Mouse (Mus musculus): ENCODE data around the gene Magi2. TPM values are rescaled to one million over a fixed set of nuclear protein-coding genes. Genes with fewer than 3 reads are reported as not detected.
A peak's percentile ranks its signal among the peaks of the same experiment; 100 is the strongest.

The Magi2 gene
- polyA plus RNA-seq (2015; fragmentation: Nextera tagmentation; extraction: Ambion mirVana) = 4.1 and 5.0 TPM in 2 replicates

DNA sequence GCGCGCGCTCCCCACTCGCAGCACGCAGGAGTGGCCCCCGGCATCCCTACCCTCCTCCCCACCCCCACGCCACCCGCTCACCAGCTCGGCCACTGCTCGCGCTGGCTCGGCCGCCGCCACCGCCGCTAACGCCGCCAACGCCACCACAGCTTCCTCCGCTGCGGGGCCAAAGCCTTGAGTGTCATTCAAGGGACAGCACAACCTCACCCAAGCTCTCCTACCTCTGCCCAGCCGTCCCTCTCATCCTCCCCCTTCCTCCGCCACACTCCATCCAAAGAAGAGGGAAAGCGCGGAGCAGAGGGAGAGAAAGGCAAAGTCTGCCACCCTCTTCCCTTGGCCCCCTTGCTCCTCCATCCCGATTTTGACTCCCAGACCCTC lies at the start of gene Magi2:
Gene Magi2 (plus strand): TSS at position 171 of the 378 bp plus-strand sequence.
- H3K36me3 ChIP-seq = no peaks in the 10 kb centered on the region
- peak within 1 kb of the TSS; percentile 90 for H3K4me2 ChIP-seq
- H3K4me1 ChIP-seq (replicated peaks) = peaks cover 21% of the 10 kb centered on the region
- WGBS = under 1% methylated on average over 23 of the region's 26 CpGs
- H3K9ac ChIP-seq = peak within 1 kb of the TSS; percentile 70
- ATAC-seq (replicated peaks; ENCODE audit: insufficient number of reproducible peaks, insufficient read depth, low FRiP score, low read depth) = no peak; the same call in 1 of the 2 replicates
- peak within 1 kb of the TSS; percentile 77 for H3K4me3 ChIP-seq
- no peaks in the 10 kb centered on the region for H3K9me3 ChIP-seq (replicated peaks)
- H3K27me3 ChIP-seq = no peaks in the 10 kb centered on the region
- H3K27ac ChIP-seq = peak within 1 kb of the TSS; percentile 83

DNA sequence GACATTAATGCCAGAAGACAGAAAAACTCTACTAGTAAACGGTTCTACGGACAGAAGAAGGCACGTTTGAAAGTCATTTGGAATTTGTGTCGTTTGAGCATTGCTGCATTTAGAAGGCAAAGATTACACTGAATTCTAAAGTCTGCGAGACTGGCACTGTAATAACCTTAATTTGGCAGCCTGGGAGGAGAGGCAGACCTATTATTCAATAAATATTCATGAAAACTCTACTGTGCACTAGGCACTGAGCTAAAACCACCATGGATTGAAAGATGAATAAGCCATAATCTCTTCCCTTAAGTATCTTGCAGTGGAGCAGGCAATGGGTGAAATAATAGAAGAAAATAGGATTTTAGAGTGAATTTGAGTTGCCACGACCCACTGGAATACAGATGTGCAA lies 48.2 kb upstream of the Magi2 start:
- H3K4me1 ChIP-seq (replicated peaks) = no peaks in the 10 kb centered on the region
- H3K9me3 ChIP-seq (replicated peaks) = no peaks in the 10 kb centered on the region
- no peaks in the 10 kb centered on the region for H3K36me3 ChIP-seq
- no peak overlapping the region for H3K4me2 ChIP-seq
- WGBS = 72% methylated on average over 6 of the region's 6 CpGs
- no peak overlapping the region for H3K27ac ChIP-seq
- no peak for ATAC-seq (replicated peaks; ENCODE audit: insufficient number of reproducible peaks, insufficient read depth, low FRiP score, low read depth)
- no peak overlapping the region for H3K9ac ChIP-seq
- no peak overlapping the region for H3K4me3 ChIP-seq
- H3K27me3 ChIP-seq = no peaks in the 10 kb centered on the region

DNA sequence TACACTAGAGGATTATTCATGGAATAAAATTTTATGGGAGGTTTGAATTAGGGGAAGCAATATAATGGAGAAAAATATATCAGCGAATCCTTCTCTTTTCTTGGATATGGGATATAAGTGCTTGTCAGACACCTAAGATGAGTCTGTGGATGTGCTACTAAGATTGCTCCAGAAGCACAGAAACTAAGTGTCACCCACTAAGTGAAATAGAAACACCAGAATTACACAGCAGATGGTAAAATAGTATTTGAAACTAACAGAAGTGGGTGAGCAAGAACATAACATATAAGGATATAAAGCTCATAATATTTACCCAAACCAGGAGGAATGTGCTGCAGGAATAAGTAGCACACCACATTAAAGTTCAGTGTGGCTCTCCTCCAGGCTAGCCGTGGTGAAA lies 40.7 kb upstream of the Magi2 start:
- no peak overlapping the region for H3K27ac ChIP-seq
- H3K36me3 ChIP-seq = no peaks in the 10 kb centered on the region
- H3K4me1 ChIP-seq (replicated peaks) = no peaks in the 10 kb centered on the region
- no peak overlapping the region for H3K9ac ChIP-seq
- no peak overlapping the region for H3K4me3 ChIP-seq
- H3K27me3 ChIP-seq = no peaks in the 10 kb centered on the region
- H3K4me2 ChIP-seq = no peak overlapping the region
- no peak for ATAC-seq (replicated peaks; ENCODE audit: insufficient number of reproducible peaks, insufficient read depth, low FRiP score, low read depth)
- no peaks in the 10 kb centered on the region for H3K9me3 ChIP-seq (replicated peaks)
- WGBS = 78% methylated on average over 2 of the region's 2 CpGs

DNA sequence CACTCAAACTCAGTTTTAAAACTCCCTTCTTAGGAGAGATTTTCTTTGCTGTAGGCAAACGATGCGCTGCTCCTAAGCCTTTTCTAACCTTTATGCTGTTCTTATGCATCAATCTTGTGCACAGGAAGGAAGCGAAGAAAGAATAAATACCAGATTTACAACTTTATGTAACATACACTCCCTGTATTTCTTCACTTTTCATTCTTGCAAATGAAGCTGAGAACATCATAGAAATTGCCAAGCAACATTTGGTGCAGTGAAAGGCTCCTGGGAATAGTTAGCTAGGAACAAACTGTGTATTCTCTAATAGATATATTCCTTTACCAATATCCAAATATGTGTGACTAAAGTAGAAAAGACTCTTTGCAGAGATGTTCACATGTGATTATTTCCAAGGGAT lies 15.2 kb upstream of the Magi2 start:
- no peak overlapping the region for H3K4me3 ChIP-seq
- 80% methylated on average over 3 of the region's 3 CpGs for WGBS
- H3K9me3 ChIP-seq (replicated peaks) = no peaks in the 10 kb centered on the region
- no peak overlapping the region for H3K4me2 ChIP-seq
- H3K36me3 ChIP-seq = no peaks in the 10 kb centered on the region
- no peak overlapping the region for H3K9ac ChIP-seq
- H3K27ac ChIP-seq = no peak overlapping the region
- H3K4me1 ChIP-seq (replicated peaks) = no peaks in the 10 kb centered on the region
- no peak for ATAC-seq (replicated peaks; ENCODE audit: insufficient number of reproducible peaks, insufficient read depth, low FRiP score, low read depth)
- no peaks in the 10 kb centered on the region for H3K27me3 ChIP-seq

DNA sequence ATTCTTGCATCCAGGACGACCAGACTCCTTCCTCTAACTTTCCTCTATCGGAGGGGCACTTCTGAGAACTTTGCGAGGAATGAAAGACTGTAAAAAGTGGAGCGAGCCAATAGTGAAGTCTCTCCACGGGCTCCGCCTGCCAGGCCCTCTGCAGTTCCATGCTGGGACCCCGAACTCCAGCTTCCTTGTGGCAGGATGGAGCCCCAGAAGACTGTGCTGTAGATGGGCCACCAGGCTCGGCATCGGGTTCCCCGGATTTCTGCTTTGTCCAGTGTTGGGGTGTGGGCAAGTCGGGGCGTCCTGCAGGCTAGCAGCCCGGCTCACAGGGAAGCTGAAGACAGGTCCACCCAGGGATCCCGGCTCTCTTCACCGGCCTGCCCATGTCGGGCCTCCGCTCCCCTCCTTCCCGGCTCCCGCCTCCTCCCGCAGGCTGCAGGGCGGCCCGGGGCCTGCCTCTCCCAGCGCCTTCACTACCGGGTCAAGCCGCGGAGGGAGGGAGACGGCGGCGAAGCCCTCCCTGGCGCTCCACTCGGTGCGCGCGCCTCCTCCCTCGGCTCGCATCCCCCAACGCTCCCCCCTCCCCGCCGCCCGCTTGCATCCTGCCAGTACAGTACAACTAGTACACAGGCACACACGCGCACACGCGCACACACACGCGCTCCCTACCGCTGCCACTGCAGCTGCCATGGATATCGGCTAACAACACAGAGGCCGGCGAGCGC lies 531 bp upstream of the Magi2 start:
- H3K9me3 ChIP-seq (replicated peaks) = no peaks in the 10 kb centered on the region
- H3K4me1 ChIP-seq (replicated peaks) = peaks cover 21% of the 10 kb centered on the region
- H3K27ac ChIP-seq = peak overlapping the region; percentile 83
- WGBS = under 1% methylated on average over 46 of the region's 51 CpGs
- peak; percentile 94 for ATAC-seq (replicated peaks; ENCODE audit: insufficient number of reproducible peaks, insufficient read depth, low FRiP score, low read depth)
- H3K27me3 ChIP-seq = no peaks in the 10 kb centered on the region
- H3K36me3 ChIP-seq = no peaks in the 10 kb centered on the region
- H3K9ac ChIP-seq = peak overlapping the region; percentile 70
- peak overlapping the region; percentile 77 for H3K4me3 ChIP-seq
- H3K4me2 ChIP-seq = peak overlapping the region; percentile 90

DNA sequence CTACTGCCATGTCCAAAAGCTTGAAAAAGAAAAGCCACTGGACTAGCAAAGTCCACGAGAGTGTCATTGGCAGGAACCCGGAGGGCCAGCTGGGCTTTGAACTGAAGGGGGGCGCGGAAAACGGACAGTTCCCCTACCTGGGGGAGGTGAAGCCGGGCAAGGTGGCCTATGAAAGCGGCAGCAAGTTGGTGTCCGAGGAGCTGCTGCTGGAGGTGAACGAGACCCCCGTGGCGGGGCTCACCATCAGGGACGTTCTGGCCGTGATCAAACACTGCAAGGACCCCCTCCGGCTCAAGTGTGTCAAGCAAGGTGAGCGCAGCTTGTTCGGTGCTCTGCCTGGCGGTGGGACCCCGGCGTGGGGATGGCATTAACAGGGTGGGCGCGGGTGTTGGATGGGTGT lies 445 bp downstream of the Magi2 start:
- ATAC-seq (replicated peaks; ENCODE audit: insufficient number of reproducible peaks, insufficient read depth, low FRiP score, low read depth) = no peak
- Histone ChIP-seq H3K4me3 (peak overlapping the region; percentile 77), H3K27me3 (no peaks in the 10 kb centered on the region), H3K9ac (peak overlapping the region; percentile 70), H3K9me3 (replicated peaks) (no peaks in the 10 kb centered on the region), H3K27ac (peak overlapping the region; percentile 83), H3K36me3 (no peaks in the 10 kb centered on the region), H3K4me1 (replicated peaks) (peaks cover 21% of the 10 kb centered on the region), H3K4me2 (peak overlapping the region; percentile 90)
- WGBS = 2% methylated on average over 21 of the region's 21 CpGs

DNA sequence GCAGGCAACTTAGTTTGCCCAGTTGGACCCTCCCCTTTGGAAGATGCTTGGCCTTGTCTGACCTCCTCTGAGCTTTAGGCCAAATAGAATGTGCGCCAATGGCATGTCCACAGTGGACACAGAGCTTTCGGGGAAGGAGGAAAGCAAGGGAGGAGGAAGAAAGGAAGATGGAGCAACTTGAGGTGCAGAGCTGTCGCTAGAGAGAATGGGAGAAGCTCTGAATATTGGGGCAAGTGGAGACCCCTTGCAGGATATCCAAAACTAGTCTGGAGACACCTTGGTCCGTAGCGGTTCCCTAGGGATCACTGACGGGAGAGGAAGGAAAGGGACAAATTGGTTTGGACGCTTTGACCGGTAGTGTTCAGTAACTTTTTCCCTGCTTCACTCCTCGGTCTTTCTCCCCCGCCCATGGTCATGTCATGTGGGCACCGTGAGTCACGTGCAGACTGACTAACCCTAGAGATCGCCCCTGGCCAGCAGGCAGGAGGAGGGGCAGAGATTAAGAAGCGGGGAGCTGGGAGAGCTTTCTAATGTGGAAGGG lies 1.0 kb downstream of the Magi2 start:
- no peak for ATAC-seq (replicated peaks; ENCODE audit: insufficient number of reproducible peaks, insufficient read depth, low FRiP score, low read depth)
- H3K27ac ChIP-seq = no peak overlapping the region

DNA sequence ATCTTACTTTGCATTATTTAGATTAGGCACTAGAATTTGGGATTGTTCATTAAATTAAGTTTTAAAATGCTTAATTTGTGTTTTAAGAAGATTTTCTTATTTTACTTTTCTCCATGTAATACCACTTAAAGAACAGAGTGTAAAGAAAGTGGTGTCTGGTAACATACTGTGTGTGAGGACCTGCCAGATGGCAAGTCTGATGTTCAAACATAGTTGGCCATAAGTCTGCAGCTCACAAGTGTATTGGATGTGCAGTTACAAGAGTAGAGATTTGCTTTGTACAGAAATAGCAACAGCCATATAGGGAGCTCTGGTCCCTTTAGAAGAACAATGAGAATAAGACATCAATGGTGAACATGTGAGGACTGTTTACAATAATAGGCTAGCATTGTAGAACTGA lies 15.0 kb downstream of the Magi2 start:
- Histone ChIP-seq H3K36me3 (no peaks in the 10 kb centered on the region), H3K9me3 (replicated peaks) (no peaks in the 10 kb centered on the region), H3K4me1 (replicated peaks) (no peaks in the 10 kb centered on the region), H3K4me3 (no peak overlapping the region), H3K9ac (no peak overlapping the region), H3K27me3 (no peaks in the 10 kb centered on the region), H3K4me2 (no peak overlapping the region), H3K27ac (no peak overlapping the region)
- no peak for ATAC-seq (replicated peaks; ENCODE audit: insufficient number of reproducible peaks, insufficient read depth, low FRiP score, low read depth)

More for the DNA sequence above, 1.0 kb downstream of the Magi2 start:
- H3K36me3 ChIP-seq = no peaks in the 10 kb centered on the region
- H3K4me3 ChIP-seq = peak overlapping the region; percentile 77
- peak overlapping the region; percentile 90 for H3K4me2 ChIP-seq
- peak overlapping the region; percentile 70 for H3K9ac ChIP-seq
- WGBS = 0% methylated on average over 14 of the region's 14 CpGs
- peaks cover 21% of the 10 kb centered on the region for H3K4me1 ChIP-seq (replicated peaks)
- H3K9me3 ChIP-seq (replicated peaks) = no peaks in the 10 kb centered on the region
- H3K27me3 ChIP-seq = no peaks in the 10 kb centered on the region

DNA sequence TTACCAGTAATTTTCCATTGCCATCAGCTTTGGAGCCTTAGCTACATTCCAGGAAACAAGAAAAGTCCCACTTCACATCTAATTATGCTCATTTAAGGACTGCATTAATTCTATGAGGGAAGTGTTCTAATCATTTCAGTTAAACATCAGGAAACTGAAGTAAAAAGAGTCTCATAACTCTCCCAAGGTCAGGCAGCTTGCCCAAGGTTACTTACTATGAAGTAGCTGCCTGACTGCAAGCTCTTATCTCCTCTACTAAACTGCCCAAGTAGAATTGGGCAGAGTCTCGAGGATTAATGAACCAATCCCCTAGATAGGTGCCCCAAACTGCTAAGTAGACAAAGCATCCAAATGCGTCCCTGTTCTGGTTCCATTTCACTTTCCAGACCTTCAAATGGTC lies 19.6 kb downstream of the Magi2 start:
- H3K9ac ChIP-seq = no peak overlapping the region
- H3K27ac ChIP-seq = no peak overlapping the region
- no peak for ATAC-seq (replicated peaks; ENCODE audit: insufficient number of reproducible peaks, insufficient read depth, low FRiP score, low read depth)
- no peaks in the 10 kb centered on the region for H3K27me3 ChIP-seq
- no peak overlapping the region for H3K4me3 ChIP-seq
- no peak overlapping the region for H3K4me2 ChIP-seq
- no peaks in the 10 kb centered on the region for H3K36me3 ChIP-seq
- 28% methylated on average over 2 of the region's 2 CpGs for WGBS
- no peaks in the 10 kb centered on the region for H3K4me1 ChIP-seq (replicated peaks)
- no peaks in the 10 kb centered on the region for H3K9me3 ChIP-seq (replicated peaks)

DNA sequence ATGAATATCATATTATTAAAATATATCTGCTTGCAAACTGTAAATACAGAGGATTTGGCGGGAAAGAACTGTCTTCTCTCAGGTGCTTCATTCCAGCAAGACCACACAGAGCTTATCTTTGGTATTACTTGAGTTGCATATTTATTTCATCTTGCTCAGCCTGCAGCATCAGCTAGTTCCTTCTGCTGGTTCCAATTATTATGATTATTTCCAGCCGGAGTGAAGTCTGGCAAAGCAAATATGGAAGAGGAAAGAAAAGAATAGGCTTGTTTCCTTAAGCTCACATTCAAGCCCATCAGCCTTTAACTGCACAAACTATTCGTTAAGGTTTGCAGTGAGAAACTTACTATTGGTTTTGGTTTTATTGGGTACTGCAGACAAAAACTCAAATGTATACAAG lies 20.4 kb downstream of the Magi2 start:
- ATAC-seq (replicated peaks; ENCODE audit: insufficient number of reproducible peaks, insufficient read depth, low FRiP score, low read depth) = no peak
- Histone ChIP-seq H3K4me3 (no peak overlapping the region), H3K4me2 (no peak overlapping the region), H3K4me1 (replicated peaks) (no peaks in the 10 kb centered on the region), H3K27me3 (no peaks in the 10 kb centered on the region), H3K9ac (no peak overlapping the region), H3K27ac (no peak overlapping the region), H3K36me3 (no peaks in the 10 kb centered on the region), H3K9me3 (replicated peaks) (no peaks in the 10 kb centered on the region)
- WGBS = 69% methylated on average over 3 of the region's 3 CpGs

DNA sequence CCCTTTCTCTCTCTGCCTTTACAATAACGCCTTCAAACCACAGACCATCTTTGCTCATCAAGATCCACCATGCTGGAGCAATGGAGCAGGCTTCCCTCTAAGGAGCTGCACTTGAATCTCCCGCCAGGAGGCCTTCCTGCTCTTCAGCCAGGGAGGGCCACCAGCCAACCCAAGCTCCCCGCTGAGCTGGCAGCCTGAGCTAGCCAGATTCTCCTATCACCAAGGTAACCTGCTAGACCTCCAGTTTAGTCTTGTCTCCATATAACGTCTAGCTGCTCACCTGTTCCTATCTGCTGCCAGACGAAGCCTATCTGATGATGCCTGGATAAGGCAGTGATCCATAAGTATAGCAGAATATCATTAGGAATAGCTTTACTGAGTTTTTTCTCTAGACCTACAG lies 36.0 kb downstream of the Magi2 start:
- WGBS = 46% methylated on average over 5 of the region's 5 CpGs
- H3K27ac ChIP-seq = no peak overlapping the region
- H3K27me3 ChIP-seq = no peaks in the 10 kb centered on the region
- no peak overlapping the region for H3K4me2 ChIP-seq
- no peak overlapping the region for H3K4me3 ChIP-seq
- no peak for ATAC-seq (replicated peaks; ENCODE audit: insufficient number of reproducible peaks, insufficient read depth, low FRiP score, low read depth)
- no peaks in the 10 kb centered on the region for H3K4me1 ChIP-seq (replicated peaks)
- no peak overlapping the region for H3K9ac ChIP-seq
- no peaks in the 10 kb centered on the region for H3K9me3 ChIP-seq (replicated peaks)
- no peaks in the 10 kb centered on the region for H3K36me3 ChIP-seq

DNA sequence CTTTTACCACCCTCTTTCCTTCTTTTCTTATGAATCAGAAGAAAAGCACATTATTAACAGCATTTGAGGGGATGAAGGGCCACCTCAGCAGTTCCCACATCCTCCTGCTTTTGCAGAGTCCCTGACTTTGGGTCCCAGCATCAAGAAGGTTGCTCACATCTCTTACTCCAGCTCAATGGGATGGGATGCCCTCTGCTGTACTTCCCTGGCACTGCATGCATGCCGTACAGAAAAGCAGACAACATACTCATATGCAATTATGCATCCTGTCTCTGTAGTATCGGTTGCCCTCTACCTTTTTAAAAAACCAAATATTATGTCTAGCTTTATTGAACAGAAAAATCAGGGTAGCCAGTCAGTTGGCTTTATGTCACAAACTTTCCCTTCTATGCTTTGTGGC lies 37.8 kb downstream of the Magi2 start:
- H3K36me3 ChIP-seq = no peaks in the 10 kb centered on the region
- 71% methylated on average over 2 of the region's 2 CpGs for WGBS
- H3K27me3 ChIP-seq = no peaks in the 10 kb centered on the region
- no peak overlapping the region for H3K9ac ChIP-seq
- no peaks in the 10 kb centered on the region for H3K9me3 ChIP-seq (replicated peaks)
- H3K27ac ChIP-seq = no peak overlapping the region
- H3K4me2 ChIP-seq = no peak overlapping the region
- no peak for ATAC-seq (replicated peaks; ENCODE audit: insufficient number of reproducible peaks, insufficient read depth, low FRiP score, low read depth)
- H3K4me1 ChIP-seq (replicated peaks) = no peaks in the 10 kb centered on the region
- no peak overlapping the region for H3K4me3 ChIP-seq

Measured in heart, embryonic 15.5 days (tissue).